Mouse (Mus musculus) hindbrain, embryonic 10.5 days (tissue): Measurements from ENCODE around the gene Zmym4. TPM values are rescaled to one million over a fixed set of nuclear protein-coding genes. Genes with fewer than 3 reads are reported as not detected.
A peak's percentile ranks its signal among the peaks of the same experiment; 100 is the strongest.
"Not testable (repeated sequence)": the region's sequence is repeated elsewhere in the genome, so short reads cannot be mapped to it uniquely, and the experiment has no call there.

Source experiments
- DNase-seq: peaks from one replicate; pipeline ENCODE4 v3.0.0-alpha.2; 2017; ENCODE audit warnings: low spot score
- H3K27ac ChIP-seq: fragments of 300-500 bp; sonication (generic); 2 replicates; pipeline ENCODE4 v1.5.1; 2016; ENCODE audit warnings: mild to moderate bottlenecking, moderate library complexity
- H3K27me3 ChIP-seq: fragments of 300-500 bp; sonication (generic); 2 replicates; pipeline ENCODE4 v1.6.1; 2016; ENCODE audit warnings: mild to moderate bottlenecking; ENCODE audit not compliant: poor library complexity, insufficient read depth, severe bottlenecking
- H3K36me3 ChIP-seq: fragments of 300-500 bp; sonication (generic); 2 replicates; pipeline ENCODE4 v1.6.1; 2016; ENCODE audit warnings: mild to moderate bottlenecking, moderate library complexity
- H3K4me1 ChIP-seq: fragments of 300-500 bp; sonication (generic); replicated peaks from 2 replicates; pipeline ENCODE4 v1.6.1; 2016; ENCODE audit warnings: mild to moderate bottlenecking
- H3K4me3 ChIP-seq: fragments of 300-500 bp; sonication (generic); 2 replicates; pipeline ENCODE4 v1.5.1; 2016; ENCODE audit warnings: mild to moderate bottlenecking, moderate library complexity
- H3K9me3 ChIP-seq: fragments of 300-500 bp; sonication (generic); 2 replicates; pipeline ENCODE4 v1.6.1; 2016; ENCODE audit warnings: mild to moderate bottlenecking, moderate library complexity
- WGBS: fragments of 180-500 bp; shearing (Covaris S2); methylation state at CpG from one replicate; pipeline ENCODE4 v1.1.7; 2016; 5-methylcytosine and 5-hydroxymethylcytosine counted together
- polyA plus RNA-seq: library from polyadenylated mRNA; unstranded; fragments of >200 nt; fragmentation: Nextera tagmentation; extraction: Ambion mirVana; gene quantifications from 2 replicates; pipeline ENCODE4 v1.2.1, GENCODE M21; 2016

Gene Zmym4
- polyA plus RNA-seq = 24.3 and 27.3 TPM in 2 replicates

DNA sequence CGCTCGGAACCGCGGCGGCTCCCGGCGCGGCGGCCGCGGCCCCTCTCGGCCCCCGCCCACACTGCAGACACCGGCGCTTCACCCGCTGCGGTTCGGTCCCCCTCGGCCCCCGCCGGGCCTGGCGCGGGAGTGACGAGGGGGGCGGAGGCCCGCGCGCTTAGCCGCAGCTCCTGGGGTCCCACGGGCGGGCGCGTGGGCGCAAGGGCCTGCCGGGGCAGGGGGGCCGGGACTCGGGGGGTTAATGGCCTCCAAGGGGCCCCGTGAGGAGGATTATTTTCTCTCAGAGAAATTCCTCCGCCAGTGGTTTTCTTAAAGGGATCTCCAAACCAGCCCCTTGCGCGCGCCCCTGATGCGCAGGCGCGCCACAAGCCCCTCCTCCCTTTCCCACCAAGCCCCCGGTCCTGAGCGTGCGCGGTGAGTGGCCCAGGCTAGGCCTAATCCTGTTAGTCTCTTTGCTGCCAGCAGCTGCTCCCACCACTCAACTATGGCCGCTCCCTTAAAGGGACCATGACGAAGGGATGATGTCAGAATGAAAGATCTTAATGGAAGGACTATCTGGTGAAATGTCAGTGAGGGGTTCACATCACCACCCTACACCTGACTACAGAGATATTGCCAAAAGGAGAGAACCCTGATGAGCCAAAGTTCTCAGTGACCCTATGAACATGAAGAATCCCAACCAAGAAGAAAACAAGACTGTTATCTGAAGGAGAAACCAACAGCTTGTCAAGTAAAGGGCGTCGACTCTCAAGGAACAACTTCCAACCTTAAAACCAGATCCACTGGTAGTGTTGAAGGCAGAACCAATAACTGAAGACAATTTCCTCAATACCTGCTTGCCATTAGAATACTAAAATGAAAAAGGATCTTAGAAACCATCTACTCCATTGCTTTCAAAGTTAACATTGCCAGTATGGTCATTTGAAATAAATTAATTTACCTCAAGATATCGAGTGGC, at the start of gene Zmym4:
TSS of gene Zmym4 (minus strand) at position 272 of the 958 bp plus-strand sequence.
- Histone ChIP-seq H3K36me3 (peaks cover 5% of the 10 kb centered on the region; the same call in 1 of the 2 replicates), H3K4me1 (peaks cover 13% of the 10 kb centered on the region), H3K9me3 (no peaks in the 10 kb centered on the region), H3K4me3 (peak within 1 kb of the TSS; percentile 98), H3K27ac (peak within 1 kb of the TSS; percentile 100), H3K27me3 (no peaks in the 10 kb centered on the region)
- 6% methylated on average over 54 of the region's 54 CpGs for WGBS
- DNase-seq = peak; percentile 96

DNA sequence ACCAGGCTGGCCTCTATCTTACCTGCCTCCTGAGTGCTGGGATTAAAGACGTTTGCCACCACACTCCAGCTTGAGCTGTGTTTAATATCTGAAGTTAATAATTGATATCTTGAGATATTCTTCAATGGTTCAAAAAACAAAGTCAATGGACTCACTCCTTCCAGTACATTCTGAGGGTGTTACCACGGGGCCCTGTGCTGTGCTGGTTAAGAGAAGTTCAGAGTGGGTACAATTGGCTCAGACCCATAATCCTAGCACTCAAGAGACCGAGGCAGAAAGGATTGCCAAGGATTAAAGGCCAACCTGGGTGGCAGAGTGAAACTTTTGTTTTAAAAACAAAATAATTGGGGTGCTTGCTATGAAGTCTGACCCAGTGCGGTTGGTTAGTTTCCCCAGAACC, 48.4 kb upstream of the Zmym4 start:
- Histone ChIP-seq H3K9me3 (no peaks in the 10 kb centered on the region), H3K4me3 (no peak overlapping the region), H3K36me3 (no peaks in the 10 kb centered on the region), H3K27me3 (no peaks in the 10 kb centered on the region), H3K4me1 (peaks cover 5% of the 10 kb centered on the region), H3K27ac (no peak overlapping the region)
- WGBS = 86% methylated on average over 4 of the region's 4 CpGs
- DNase-seq = no peak

DNA sequence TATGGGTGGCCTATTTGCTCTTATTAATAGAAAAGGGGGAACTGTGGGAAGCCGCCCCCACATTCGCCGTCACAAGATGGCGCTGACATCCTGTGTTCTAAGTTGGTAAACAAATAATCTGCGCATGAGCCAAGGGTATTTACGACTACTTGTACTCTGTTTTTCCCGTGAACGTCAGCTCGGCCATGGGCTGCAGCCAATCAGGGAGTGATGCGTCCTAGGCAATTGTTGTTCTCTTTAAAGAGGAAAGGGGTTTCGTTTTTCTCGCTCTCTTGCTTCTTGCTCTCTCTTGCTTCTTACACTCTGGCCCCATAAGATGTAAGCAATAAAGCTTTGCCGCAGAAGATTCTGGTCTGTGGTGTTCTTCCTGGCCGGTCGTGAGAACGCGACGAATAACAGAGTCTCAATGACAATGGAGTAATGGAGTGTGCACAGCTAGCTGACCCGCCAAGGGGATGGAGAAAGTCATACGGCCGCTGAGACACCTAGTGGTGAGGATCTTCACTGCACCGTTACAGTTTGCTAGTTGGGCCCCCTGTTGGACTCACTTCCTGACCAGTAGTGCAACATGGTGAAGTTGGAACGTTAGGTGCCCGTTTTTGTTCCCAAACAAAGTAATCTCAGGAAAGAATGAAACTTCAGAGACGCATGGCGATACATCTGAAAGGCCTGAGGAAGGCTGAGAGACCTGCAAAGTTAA, 47.5 kb upstream of the Zmym4 start:
- WGBS = 13% methylated on average over 14 of the region's 26 CpGs
- DNase-seq = peak; percentile 87
- peak overlapping the region; percentile 76 for H3K27ac ChIP-seq
- H3K4me3 ChIP-seq = peak overlapping the region; percentile 42
- H3K9me3 ChIP-seq, H3K36me3 ChIP-seq, H3K4me1 ChIP-seq, H3K27me3 ChIP-seq: not testable (repeated sequence)

DNA sequence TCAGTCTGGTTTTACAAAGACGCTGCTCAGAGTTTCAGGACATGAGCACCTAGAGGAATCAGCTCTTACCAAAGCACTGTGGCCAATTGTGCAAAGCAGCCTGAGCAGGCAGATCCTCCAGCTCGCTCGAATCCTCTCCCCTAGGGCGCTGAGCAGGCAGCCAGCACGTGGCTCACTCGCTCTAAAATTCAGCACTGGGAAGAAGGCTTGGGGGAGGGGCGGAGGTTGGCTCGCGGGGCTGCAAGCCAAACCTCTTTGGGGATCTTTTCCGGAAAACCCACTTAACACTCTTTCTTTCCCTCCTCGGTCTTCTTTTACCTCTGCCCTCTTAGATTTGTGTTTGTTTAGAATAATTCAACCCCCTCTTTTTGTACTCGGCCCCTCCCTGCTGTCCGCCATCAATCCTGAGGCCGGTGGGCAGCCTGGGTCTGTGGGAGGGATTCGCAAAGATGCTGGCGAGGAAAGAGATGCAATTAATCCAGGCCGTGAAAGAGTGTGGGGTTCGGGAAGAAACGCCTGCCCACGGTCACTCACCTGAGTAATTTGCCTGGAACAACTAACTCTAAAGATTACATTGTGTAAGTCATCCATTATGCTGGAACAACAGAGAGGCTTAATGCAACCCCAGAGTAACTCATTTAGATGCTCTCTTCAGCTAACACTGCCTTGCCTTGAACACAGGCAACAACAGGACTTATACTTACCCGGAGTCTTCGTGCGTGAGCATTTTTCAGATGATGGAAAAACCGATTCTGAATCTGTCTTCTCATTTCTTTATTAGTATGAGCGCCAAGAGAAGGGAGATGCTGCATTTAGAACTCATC, 37.4 kb upstream of the Zmym4 start:
- Histone ChIP-seq H3K27ac (peak overlapping the region; percentile 84), H3K4me3 (peak overlapping the region; percentile 50), H3K36me3 (no peaks in the 10 kb centered on the region), H3K27me3 (peaks cover 3% of the 10 kb centered on the region), H3K9me3 (peaks cover 3% of the 10 kb centered on the region; the same call in 1 of the 2 replicates), H3K4me1 (peaks cover 18% of the 10 kb centered on the region)
- 18% methylated on average over 25 of the region's 25 CpGs for WGBS
- DNase-seq = peak; percentile 81

DNA sequence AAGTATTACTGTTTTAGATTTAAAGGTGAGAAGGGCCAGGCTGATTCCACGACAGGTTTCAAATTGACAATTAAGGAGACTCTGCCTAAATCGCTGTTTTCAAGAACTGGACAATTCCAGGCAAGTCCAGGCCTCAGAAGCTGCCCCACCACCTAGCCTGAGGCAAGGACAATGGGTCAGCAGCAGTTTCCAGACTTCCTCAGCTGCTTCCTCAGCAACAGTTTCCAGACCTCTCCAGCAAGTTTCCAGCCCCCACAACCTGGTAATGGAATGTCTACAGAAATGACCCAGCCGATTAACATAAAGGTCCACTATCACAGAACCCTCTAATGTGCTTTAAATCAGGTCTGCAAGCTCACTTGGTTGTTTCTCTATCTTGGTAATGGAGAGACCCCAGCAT, 36.4 kb upstream of the Zmym4 start:
- peak overlapping the region; percentile 50; the same call in 1 of the 2 replicates for H3K4me3 ChIP-seq
- peaks cover 18% of the 10 kb centered on the region for H3K4me1 ChIP-seq
- no peak for DNase-seq
- no peaks in the 10 kb centered on the region for H3K36me3 ChIP-seq
- peaks cover 3% of the 10 kb centered on the region for H3K27me3 ChIP-seq
- peaks cover 3% of the 10 kb centered on the region; the same call in 1 of the 2 replicates for H3K9me3 ChIP-seq
- H3K27ac ChIP-seq = peak overlapping the region; percentile 84
- WGBS = 85% methylated on average over 3 of the region's 3 CpGs

DNA sequence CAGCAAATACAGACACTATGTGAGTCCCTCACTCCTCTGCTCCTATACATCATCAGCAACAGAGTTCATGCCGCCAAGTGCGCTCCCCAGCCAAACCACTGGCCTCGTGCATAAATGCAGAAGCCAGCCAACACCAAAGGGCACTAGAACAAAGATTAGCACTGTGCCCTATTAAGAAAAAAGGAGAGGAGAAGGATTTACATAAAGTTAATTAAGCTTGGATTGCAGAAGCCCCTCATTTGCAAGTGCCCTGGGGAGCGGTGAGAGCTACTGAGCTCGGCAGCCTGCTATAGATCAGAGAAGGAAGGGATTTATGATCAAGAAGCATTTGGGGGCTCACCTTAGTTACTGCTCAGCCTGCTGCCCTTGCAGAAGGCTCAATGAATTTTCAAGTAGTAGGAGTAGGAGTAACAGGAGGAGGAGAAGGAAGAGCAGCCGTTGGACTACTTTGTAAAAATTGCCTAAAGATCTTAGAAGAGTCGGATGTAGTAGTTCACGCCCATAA, 32.7 kb upstream of the Zmym4 start:
- DNase-seq = no peak
- 56% methylated on average over 8 of the region's 8 CpGs for WGBS
- Histone ChIP-seq H3K4me3 (no peak overlapping the region), H3K27me3 (peaks cover 3% of the 10 kb centered on the region), H3K4me1 (peaks cover 14% of the 10 kb centered on the region), H3K36me3 (no peaks in the 10 kb centered on the region), H3K9me3 (peaks cover 3% of the 10 kb centered on the region; the same call in 1 of the 2 replicates), H3K27ac (no peak overlapping the region)

DNA sequence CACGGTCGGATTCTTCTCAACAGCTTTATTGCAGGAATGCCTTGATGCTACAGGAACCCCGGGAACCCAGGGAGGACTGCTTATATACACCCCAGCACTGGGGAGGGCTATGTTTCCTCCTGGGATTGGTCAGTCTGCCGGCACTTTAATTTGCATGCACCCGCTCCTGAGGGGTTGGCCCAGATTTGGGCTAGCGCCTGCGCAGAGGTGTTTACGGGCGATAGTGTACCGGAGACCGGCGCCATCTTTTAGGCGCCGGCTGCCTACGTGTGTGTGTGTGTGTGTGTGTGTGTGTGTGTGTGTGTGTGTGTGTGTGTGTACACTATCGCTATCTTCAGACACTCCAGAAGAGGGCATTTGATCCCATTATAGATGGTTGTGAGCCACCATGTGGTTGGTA, 31.4 kb upstream of the Zmym4 start:
- H3K4me1 ChIP-seq, H3K9me3 ChIP-seq, H3K27ac ChIP-seq, DNase-seq, H3K27me3 ChIP-seq, H3K4me3 ChIP-seq, H3K36me3 ChIP-seq: not testable (repeated sequence)
- 95% methylated on average over 16 of the region's 16 CpGs for WGBS

DNA sequence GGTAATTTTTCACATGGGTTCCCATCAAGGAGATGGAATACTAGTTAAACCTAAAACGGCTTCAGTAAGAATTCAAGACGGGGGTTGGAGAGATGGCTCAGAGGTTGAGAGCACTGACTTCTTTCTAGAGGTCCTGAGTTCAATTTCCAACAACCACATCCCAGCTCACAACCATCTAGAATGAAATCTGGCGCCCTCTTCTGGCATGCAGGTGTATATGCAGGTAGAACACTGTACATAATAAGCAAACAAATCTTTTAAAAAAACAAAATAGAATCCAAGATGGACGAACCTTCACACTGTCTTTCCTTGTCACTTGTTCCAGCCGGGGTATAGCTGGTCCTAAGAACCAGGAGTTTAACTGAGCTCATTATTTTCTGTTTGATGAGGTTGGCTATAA, 24.4 kb upstream of the Zmym4 start:
- H3K36me3 ChIP-seq = no peaks in the 10 kb centered on the region
- no peak overlapping the region for H3K27ac ChIP-seq
- no peaks in the 10 kb centered on the region for H3K27me3 ChIP-seq
- no peaks in the 10 kb centered on the region for H3K9me3 ChIP-seq
- no peak for DNase-seq
- WGBS = 60% methylated on average over 5 of the region's 5 CpGs
- H3K4me1 ChIP-seq = no peaks in the 10 kb centered on the region
- no peak overlapping the region for H3K4me3 ChIP-seq

DNA sequence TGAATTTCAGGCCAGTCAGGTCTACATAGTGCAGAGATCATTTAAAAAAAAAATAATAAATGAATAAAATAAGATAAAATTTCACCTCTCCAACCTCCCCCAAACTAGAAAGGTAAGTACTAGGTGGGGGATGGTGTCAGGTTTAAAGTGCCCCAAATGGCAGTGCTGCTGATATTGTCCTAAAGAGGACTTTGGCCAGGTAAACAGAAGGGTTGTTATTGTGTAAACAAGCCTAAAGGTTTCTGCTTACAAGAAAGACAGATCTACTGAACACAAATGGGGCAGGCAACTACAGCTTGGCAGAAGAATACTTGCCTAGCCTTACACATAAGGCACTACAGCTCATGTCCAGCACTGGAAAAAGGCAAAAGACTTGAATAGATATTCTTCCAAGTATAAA, 22.6 kb upstream of the Zmym4 start:
- no peaks in the 10 kb centered on the region for H3K36me3 ChIP-seq
- H3K4me1 ChIP-seq = no peaks in the 10 kb centered on the region
- no peak overlapping the region for H3K4me3 ChIP-seq
- no peak overlapping the region for H3K27ac ChIP-seq
- DNase-seq = no peak
- H3K9me3 ChIP-seq = no peaks in the 10 kb centered on the region
- no peaks in the 10 kb centered on the region for H3K27me3 ChIP-seq

DNA sequence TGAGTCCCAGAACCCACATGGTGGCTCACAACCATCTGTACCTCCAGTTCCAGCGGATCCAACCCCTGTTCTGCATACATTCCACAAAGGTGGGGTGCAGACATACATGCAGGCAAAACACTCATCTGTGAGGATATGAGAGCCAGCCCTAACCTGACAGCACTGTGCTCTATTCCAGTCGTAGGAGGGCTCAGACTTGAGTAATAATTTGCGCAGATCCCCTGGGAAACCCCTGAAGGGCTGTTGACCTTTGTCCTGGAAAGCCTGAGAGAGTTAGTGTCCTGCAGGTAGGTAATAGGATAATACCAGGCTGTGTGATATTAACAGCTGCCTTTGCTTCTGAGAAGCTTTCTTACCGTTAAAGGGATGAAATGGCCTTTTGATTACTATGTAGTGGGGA, 20.6 kb upstream of the Zmym4 start:
- no peaks in the 10 kb centered on the region for H3K36me3 ChIP-seq
- no peaks in the 10 kb centered on the region for H3K4me1 ChIP-seq
- H3K4me3 ChIP-seq = no peak overlapping the region
- H3K27me3 ChIP-seq = no peaks in the 10 kb centered on the region
- no peak overlapping the region for H3K27ac ChIP-seq
- WGBS = 84% methylated on average over 4 of the region's 4 CpGs
- no peaks in the 10 kb centered on the region for H3K9me3 ChIP-seq
- no peak for DNase-seq

DNA sequence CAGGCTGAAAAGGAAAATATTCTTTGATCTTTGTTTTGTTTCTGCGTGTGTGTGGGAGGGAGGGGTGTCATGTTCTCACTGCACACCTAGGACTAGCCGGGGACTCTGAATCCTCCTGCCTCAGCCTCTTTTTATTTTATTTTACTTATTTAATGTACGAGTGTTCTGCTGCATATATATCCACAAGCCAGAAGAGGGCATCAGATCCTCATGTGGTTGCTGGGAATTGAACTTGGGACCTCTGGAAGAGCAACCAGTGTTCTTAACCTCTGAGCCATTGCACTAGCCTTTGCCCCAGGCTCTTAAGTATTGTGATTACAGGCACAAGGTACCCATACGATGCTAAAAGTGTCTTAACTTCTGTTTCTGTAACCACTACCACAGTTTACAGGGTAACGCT, 18.8 kb upstream of the Zmym4 start:
- WGBS = 81% methylated on average over 5 of the region's 5 CpGs
- Histone ChIP-seq H3K27me3 (no peaks in the 10 kb centered on the region), H3K27ac (no peak overlapping the region), H3K4me3 (no peak overlapping the region), H3K36me3 (no peaks in the 10 kb centered on the region), H3K9me3 (no peaks in the 10 kb centered on the region), H3K4me1 (no peaks in the 10 kb centered on the region)
- no peak for DNase-seq

DNA sequence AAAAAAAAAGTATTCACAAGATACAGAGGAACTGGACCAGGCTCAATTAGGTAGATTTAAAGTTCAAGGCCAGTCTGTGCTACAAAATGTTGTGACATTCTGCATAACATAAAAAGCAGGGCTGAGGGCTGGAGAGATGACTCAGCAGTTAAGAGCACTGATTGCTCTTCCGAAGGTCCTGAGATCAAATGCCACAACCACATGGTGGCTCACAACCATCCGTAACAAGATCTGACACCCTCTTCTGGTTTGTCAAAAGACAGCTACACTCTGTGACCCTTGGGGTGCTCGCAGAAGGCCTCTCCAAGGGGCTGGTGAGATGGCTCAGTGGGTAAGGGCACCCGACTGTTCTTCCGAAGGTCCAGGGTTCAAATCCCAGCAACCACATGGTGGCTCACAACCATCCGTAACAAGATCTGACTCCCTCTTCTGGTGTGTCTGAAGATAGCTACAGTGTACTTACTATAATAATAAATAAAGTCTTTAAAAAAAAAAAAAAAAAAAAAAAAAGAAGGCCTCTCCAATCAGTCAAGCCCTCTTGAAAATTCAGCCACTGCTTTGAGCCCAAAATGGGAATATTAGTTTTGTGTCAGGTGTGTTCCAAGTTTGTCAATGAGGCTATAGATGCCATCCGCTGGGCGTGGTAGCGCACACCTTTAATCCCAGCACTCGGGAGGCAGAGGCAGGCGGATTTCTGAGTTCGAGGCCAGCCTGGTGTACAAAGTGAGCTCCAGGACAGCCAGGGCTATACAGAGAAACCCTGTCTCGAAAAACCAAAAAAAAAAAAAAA, 16.0 kb upstream of the Zmym4 start:
- not testable (repeated sequence) for DNase-seq, H3K9me3 ChIP-seq, H3K36me3 ChIP-seq, H3K27ac ChIP-seq, H3K4me1 ChIP-seq, H3K4me3 ChIP-seq, H3K27me3 ChIP-seq
- WGBS = 83% methylated on average over 13 of the region's 13 CpGs
